Mouse (Mus musculus) kidney, postnatal 4 days (tissue): ENCODE results near the gene Narfl.

Experiments
- DNase-seq, 2 experiments: peaks; one replicate each; pipeline ENCODE4 v3.0.0; 2021; ENCODE audit warnings: mixed read lengths in 2 of 2

Narfl gene

DNA sequence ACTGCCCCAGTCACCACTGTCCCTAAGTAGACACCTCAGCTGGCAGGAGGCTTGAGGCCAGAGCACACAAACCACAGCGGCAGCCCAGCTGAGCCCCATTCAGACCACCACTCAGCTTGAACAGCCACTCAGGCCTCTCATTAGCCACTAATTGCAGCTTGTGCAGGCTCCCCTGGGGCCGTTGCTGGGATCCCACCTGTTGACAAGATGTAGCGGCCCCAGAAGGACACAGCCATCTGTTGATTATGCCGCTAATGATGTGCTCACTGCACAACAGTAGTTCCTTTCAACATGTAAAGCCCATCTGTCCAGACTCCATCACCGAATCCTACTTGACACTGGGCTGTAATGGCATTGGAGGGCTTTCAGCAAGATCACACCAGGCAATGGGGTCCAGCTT lies 7.7 kb upstream of the Narfl start:
- DNase-seq: no peak

DNA sequence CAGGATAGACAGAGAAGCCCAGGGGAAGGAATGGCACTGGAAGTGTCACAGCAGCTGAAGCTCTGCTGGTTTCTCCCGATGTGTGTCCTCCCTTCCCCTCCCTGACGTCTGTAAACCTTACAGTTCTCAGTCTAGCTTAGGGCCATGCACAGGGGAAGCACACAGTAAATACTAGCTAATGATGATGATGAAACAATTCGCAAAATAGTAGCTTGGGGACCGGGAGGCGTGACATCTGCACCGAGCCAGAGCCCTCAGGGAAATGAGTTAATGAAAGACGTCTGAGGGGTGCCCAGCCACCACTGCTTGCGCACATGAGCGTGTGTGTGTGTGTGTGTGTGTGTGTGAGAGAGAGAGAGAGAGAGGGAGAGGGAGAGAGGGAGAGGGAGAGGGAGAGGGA lies 4.2 kb upstream of the Narfl start:
- DNase-seq: no peak

DNA sequence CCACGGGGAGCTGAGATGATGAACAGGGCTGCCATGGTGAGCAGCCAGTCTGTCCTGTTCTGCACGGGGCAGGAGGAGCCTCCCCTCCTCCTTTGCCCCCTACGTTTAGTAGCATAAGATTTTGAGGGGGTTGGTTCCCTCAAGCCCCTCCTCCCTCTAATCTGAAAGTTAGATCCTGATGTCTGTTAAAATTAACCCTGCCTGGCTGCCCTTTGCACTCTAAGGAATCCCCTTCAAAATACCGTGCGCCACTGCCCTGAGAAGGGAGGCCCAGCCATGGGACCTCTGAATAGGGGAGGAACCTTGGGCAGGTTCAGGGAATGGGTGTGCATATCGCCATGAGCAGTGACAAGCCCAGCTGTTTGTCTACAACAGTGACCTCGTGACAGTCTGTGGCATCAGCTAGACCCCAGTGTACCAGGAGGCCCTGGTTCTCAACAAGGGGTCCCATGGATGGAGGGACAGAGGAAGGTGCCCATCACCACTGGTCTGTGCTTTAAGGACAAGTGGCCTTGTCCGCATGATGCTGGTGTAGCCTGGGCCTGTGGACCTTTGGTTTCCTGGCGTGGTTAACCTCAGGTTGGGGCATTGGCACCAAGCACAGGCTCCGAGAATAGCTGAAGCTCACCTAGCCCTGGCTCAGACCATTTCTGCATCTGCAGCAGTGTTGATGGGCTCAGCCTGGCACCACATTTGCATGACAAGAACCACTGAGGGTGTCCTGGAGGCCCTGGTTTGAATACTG lies 1.9 kb downstream of the Narfl start:
- DNase-seq: no peak

DNA sequence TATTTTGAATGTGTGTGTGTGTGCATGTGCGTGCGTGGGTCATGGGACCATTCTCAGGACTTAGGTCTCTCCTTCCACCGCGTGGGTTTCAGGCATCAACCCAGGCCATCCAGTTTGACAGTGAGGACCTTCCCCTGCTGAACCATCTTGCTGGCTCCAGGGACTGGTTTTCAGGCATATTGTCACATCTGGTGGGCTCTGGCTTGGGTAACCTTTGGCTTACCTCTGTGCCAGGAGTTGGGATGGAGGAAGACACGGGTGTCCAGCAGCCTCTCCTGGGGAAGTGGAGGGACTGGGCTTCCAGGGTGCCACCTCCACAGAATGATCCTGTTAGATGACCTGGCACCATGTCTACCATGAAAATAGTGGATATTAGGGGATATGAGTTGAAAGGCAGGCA lies 4.4 kb downstream of the Narfl start:
- no peak for DNase-seq

DNA sequence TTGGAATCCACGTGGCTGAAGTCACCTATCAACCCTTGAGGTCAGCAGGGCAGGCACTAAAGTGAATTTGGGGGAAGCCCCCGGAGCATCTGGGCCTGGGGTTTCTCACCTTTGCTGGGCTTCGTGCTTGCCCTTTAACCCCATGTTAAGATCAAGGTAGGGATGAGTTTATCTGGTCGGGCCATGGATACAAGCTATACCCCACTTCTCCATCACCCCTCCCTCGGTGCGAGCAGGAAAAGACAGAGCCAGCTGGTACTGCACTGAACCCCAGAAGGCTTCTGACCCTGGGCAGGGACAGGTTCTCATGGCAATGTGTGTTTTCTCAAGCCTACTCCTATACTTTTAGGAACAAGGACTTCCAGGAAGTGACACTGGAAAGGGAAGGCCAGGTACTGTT lies 7.8 kb downstream of the Narfl start:
- DNase-seq: no peak

DNA sequence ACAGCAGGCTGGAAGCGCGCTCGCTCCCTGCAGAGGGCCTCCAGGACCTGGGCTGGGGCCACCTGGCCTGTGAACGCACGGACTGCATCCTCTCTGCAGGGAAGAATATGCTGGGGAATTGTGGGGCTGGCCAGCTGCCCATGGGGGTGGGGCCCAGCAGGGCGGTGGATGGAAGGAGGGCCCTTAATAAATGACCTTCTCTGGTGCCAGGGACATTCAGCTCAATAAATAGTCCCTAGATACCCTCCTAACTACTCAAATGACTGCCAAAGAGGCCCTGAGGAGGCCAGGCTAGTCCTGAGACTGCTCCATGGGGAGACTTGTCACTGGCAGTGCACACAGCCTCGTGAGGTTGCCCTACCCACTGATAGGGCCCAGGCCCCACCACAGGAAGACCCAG lies 9.5 kb downstream of the Narfl start:
- no peak for DNase-seq

DNA sequence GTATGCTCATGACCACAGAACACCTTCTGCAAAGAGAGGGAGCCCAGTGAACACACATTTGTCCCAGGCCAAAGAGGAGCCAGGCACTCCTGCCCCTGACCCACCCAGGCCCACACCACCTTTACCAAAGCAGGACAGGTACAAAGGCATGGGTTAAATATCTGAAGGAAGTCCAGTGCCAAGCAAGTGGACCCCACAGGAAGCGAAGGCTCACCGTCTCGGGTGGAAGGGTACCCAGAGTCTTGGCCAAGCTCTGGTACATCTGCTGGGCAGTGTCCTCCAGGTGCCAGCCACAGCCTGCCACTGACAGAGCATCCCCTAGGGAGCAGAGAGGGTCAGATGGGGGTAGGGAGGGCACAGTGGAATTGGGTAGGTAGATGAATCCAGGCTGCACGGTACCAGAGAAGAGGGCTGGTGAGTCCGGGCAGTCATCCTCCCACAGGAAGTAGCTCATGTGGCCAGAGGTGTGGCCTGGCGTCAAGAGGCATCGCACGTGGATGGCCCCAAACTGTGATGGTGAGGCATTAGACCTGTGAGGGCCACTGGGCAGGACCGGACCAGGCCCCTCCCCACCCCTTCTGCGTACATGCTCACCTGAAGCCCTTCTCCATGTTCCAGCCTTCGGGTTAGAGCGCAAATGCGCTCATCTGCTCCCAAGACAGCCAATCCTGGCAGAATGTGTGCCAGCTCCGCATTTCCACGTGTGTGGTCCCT lies 10.4 kb downstream of the Narfl start:
- DNase-seq: no peak

DNA sequence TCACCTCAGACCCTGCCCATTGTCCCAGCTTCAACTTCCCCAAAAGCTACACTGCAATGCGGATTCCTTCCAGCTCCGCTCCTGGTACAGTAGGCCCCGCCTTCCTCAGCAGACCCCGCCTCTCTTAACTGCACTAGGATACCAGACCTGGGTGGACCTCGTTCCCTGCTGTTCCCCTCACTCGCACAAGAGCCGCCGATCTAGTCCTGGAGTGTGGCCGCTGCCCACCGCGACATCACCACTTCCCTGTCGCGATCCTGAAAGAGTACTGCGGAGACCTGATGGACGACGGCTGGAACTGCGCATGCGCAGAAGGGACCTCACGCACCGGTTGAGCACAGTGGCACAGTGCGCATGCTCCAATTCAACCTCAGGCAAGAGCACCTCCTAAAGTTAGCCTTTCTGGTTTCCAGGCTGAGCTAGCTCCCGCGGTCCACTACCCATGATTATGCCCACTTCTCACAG lies 11.7 kb downstream of the Narfl start, which contains the start of gene Haghl:
Haghl (minus strand) TSS at position 393 of the 465 bp plus-strand sequence.
- DNase-seq: peak; percentile 97 to 99

DNA sequence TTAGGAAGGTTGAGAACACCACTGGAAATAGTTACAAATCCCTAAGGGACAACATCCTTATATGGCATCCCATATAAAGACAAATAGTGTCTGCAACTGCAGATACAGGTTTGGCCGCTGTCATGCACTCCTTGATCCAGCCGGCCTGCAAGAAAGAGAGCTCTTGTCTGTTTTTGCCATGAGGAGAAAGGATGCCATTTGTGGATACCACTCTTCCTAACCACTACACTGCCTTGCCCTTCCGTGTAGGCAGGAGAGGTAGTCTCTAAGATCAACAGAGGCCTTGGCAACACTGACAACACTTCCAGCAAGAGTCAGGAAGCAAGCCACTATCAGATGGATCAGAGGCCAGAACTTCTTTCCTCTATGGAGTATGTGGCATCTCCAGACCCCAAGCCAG lies 12.7 kb downstream of the Narfl start, which contains the start of gene Ccdc78:
Ccdc78 (plus strand) TSS at position 301 of the 400 bp plus-strand sequence.
- DNase-seq: no peak

DNA sequence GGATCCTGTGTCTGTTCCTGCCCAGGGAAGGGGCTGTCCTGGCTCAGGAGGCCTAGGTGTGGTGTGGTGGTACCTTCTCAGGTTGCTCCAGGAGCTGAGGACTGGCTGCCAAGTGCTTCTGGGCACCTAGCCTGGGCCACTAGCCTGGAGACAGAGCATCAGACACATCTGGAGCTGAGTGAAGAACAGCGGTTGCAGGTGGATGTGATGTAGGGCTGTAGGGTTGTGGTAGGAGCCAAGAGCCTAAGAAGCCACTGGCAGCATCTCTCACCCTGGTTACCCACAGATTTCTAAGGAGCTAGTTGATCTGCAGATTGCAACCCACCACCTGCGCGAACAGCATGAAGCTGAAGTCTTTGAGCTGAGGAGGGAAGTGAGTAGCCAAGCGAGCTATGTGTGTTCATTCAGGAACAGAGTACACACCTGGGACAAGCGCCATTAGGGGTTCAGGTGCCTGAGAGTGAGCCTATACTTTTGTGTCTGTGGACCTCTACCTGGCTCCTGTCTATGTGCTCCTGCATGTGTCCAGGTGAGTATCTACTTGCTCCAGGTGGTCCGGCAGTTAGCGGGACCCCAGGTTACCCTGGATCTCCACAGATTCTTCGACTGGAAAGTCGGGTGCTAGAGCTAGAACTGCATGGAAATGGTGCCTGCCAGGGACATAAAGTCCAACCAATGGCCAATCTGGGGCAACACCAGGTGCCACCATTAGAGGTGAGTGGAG lies 13.4 kb downstream of the Narfl start:
- no peak for DNase-seq

DNA sequence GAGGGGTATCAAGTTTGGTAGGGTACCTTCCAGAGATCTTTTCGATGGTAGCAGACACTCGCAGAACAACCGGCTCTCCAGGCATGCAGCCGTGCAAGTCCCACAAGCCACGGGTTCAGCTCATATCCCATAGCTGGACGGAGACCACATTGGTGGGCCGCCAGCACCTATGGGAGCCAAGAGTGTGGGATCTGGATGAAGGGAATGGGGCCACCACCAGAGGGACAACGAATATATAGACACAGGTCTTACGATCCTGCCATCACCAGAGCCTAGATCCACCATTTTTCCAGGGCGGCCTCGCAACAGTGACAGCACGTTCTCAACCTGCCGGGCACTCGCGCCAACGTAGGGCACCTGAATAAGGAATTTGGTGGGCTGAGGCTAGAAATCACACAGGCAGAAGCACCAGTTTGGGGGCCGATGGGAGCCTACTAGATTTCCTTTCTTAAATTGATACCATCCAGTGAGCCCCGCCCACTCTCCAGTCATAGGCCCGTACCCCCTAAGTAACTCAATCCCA lies 17.8 kb downstream of the Narfl start:
- no peak for DNase-seq

DNA sequence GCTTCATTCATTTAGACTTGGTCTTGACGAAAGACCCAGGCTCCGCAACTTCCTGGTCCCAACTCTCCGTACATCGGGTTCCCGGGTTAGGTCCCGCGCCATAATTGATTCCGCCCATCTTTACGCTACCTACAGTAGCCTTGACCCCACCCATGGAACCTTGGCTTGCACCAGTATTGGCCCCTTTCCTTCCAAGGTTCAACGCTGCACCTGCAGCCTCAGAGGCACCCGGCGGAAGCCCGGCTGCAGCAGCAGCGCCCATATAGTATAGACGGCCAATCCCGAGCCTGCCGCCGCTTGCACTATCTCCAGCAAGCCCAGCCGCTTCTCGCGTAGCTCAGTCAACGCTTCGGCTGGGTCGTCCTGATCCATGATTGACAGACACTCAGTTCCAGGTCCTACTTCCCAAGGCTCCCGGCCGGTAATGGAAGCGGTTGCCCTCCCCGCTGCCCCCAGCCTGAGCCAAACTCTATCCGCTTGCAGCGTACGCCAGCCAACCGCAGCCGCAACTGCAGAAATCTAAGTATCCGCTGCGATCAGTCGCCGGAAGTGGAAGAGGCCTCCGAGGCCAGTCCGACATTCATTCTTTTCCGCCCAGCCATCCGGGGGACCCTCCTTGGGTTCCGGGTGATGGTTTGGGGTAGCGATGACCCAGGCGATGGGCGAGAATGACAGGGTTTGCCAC lies 18.4 kb downstream of the Narfl start:
- peak; percentile 90 to 92 for DNase-seq

DNA sequence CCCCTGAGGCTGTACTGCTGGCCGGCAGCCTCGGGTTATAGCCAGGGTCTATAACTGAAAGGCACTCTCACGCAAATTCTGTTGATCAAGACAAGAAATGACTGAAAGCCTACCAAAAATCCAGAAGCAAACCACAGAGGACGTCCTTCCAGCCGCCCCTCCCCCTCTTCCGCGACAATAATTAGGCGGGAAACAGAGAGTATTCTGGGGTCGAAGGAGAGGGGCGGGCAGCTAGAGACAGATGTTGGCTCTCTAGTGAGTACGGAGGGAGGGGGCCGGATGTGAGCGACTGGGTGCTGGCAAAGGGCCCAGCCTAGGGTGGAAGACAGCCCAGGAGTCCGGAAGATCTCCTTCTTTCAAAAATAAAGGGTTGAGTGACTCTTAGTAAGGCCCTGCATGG lies 19.0 kb downstream of the Narfl start, which contains the start of gene Fam173a:
Fam173a (minus strand) TSS at position 287 of the 400 bp plus-strand sequence.
- DNase-seq: peak; percentile 90 to 94

DNA sequence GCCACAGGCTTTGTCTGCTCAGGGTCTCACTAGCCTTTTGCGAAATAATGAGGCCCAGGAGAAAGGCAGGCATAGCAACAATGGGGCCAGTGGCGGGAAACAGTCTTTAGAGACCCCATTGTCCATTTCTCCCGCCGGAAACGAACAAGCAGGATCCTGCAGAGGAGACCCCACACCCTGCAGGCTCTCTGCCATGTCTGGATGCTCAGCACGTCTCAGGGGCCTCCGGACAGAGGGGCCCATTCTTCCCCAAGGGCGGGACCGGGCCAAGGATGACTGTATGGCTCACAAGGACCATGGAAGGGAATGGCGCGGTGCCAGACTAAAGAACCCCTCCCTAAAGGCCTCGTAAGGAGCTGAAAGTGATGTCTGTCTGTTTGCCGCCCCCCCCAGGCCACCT lies 20.6 kb downstream of the Narfl start:
- no peak for DNase-seq

DNA sequence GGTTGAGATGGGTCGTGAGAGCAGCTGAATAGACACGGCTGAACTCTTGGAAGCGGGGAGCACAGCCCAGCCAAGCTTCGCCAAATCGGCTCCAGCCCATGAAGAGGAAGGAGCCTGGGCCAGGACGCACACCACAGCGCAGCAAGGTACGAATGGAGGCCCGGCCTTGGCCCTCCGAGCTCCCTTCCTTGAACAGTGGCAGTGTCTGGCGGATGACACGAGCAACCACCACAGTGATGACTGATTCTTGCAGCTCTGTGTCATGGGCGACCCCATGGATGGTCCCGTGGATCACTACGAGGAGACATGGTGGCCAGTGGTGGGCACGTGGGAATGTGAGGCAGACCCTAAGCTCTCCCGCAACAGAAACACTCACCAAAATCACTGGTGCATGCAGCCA lies 21.4 kb downstream of the Narfl start:
- no peak for DNase-seq

DNA sequence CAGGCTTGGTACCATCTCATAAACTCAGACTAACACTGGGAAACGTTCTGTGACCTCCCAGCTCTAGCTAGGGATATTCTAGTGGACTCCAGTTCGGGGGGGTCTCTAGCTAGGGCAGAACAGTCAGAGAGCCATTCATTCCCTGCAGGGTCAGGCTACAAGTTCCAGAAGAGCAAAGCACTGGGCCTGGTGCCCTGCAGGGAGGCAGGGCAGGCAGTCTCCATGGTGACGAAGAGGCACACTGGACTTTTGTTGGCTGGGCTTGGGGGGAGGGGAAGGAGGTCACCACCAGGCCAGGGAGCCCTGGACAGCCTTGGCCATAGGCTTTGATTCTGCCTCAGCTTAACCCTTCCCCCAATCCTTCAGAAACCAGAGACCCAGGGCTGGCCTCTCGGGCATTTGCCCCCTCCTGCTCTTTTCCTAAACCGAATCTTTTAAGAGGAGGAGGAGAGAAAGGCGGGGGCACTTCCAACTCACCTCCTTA lies 22.1 kb downstream of the Narfl start, which contains the start of gene AC134908.4:
AC134908.4 (minus strand) TSS at position 51 of the 484 bp plus-strand sequence.
- DNase-seq: peak; percentile 51 to 72

DNA sequence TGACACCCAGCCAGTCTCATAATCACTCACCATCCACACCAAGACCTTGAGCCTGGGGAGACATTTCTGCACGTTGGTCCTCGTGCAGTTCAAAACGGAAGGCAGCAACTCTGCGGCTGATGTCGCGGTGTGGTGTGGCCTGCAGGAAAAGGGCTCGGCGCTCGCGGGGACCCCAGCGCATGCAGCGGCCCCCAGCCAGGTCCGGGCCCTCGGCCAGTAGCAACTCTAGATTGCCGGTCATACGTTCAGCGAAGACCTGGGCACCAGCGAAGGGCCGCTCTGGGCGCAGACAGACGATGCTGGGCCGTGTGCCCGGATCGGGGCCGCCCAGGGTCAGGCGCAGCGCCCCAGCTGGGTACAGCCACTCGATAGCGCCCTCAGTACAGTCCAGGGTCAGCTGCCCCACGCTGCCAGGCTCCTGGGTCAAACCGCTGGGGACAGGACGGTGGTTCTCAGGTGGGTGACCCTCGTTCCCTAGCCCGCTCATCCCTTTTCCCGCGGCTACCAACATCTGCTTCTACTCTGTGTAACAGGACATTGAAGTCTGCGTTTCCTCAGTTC lies 22.7 kb downstream of the Narfl start:
- DNase-seq: peak; percentile 35 to 51

DNA sequence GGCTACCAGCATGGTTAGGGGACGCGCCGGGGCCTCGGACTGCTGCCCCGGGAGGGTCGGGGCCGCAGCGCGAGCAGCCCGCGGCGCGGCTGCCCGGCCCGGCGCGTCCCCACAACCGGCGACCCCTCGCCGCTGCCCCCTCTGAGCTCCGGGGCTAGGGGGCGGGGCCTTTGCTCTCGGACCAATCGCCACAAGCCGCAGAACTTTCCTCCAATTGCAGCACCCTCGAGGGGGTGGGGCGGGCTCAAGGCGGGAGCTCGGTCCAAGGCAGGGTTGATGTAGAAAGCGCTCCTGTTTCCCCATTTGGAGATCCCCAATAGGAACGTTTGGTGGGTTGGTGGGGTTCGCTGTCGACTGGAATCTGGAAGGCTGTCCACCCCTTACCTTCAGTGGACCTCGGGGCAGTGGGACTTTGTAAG lies 23.4 kb downstream of the Narfl start, which contains the start of gene Metrn:
Metrn (minus strand) TSS at position 186 of the 419 bp plus-strand sequence.
- peak; percentile 94 to 96 for DNase-seq

DNA sequence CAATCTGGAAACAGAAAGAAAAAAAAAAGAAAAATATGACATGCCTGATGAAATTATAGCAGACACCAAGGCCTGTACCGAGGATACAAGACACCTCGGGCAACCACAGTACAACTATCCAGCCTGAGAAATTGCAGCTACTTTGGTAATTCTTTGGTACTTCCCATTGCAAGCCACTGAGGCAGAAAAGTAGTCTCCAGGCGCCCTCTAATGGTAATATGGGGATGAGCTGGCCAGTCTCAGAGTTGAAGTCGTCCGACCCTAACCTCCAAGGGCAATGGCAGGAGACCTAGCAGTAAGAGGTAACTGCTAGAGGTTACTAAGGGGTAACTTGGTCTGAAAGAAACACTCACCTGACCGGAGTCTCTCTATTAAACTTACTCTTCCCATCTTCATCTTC lies 27.5 kb downstream of the Narfl start:
- peak; percentile 70 to 77 for DNase-seq

DNA sequence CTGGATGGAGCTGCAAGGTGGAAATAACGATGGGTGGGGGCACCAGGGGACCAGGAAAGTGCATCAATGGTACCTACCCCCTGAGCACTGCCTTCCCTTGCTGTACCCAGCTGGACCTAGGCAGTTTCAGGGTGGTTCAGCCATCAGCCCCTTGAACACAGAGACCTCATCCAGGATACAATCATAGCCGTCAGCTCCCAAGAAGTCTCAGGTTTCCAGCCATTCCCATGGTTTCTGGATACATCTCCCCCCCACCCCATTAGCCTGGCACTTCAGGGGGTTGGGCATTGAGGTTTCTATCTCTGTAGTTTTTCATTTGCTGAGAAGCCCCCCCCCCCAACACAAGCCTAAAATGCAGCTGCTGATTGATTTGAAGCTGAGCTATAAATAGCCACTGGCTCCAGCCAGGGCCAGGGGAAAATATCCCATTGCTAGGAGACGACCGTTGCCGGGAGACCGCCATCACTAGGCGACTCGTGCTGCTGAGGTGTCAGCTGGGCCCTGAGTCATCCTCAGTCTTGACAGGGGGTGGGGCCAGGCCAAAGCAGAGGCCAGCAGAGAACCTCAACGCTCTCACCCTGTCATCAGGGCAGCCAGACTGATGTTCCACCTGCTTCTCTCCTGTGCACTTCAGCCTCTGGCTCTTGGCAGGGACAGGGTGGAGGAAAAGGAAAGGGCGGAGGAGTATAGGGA lies 29.4 kb downstream of the Narfl start:
- no peak for DNase-seq

DNA sequence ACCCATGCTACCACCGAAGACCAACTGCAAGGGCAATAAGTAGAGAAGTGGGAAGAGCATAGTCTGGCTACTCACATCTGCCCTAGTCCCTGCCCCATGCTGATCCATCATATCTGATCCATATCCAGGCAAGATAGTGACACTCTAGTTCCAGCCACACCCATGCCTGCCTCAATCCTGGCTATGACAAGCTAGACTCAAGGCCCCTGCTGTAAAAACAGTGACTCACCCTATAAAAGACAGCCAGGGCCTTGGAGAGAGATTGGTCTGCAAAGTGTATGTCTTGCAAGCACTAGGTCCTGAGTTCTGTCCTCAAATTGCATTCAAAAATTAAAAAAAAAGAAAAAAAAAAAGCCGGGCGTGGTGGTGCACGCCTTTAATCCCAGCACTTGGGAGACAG lies 32.9 kb downstream of the Narfl start:
- no peak for DNase-seq
